Comparison of ENCODE assay signal across 24 mouse cellular contexts in the genomic region with DNA sequence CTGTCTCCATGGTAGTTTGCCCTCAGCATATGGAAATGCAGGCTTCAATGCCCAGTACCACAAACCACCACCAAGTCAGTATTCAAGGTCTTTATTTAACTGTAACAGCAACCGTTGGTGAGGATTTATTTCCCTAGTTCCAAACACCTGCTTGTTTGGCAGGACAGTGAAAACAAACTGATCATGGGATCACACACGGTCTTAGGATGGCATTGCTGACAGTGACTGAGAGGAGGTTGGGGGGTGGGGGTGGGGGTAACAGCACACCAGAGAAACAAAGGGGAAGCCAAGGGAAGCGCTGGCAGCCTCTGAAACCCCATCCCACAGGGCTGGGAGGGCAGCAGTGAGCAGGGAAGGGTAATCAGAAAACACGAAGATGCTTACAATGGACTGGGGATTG. TPM values are rescaled to one million over a fixed set of nuclear protein-coding genes. Genes with fewer than 3 reads are reported as not detected.
DNase-seq lines count a peak whose midpoint lies in the region; ATAC-seq and TF ChIP-seq lines count a peak whose summit lies in the region.
"Had no signal": no experiment of that assay in that cellular context is flagged by ENCODE, and none has a peak within 500 bp of the region (broad histone marks: within the 10 kb centered on the region; RNA-seq: fewer than 3 reads in every experiment).

No protein-coding gene starts in this region.

- peaks cover 43% of the 10 kb centered on the region for H3K36me3 ChIP-seq in hindbrain, embryonic 14.5 days (replicated peaks; ENCODE audit: control insufficient read depth, insufficient read depth)
- H3K36me3 ChIP-seq in hindbrain, embryonic 12.5 days, result peaks cover 33% of the 10 kb centered on the region
- H3K36me3 ChIP-seq in MEL (ENCODE audit: control insufficient read depth in 1 of 2, insufficient read depth in 2 of 2, low read length in 2 of 2), result peaks cover 0 to 6% of the 10 kb centered on the region in 2 experiments; a peak in 2 of 4 replicates
- H3K36me3 ChIP-seq in neural tube, embryonic 15.5 days, result peaks cover 31% of the 10 kb centered on the region
- H3K36me3 ChIP-seq in heart, embryonic 10.5 days, result peaks cover 45% of the 10 kb centered on the region

- H3K4me2 ChIP-seq in hindbrain, embryonic 14.5 days (replicated peaks), result no peak overlapping the region
- H3K4me2 ChIP-seq in hindbrain, embryonic 12.5 days (replicated peaks), result no peak overlapping the region
- H3K4me2 ChIP-seq in neural tube, embryonic 15.5 days, result no peak overlapping the region
- H3K4me2 ChIP-seq: embryonic facial prominence, embryonic 12.5 days; forebrain, embryonic 15.5 days; intestine, embryonic 15.5 days had no signal

- H3K27me3 ChIP-seq in hindbrain, embryonic 14.5 days (ENCODE audit: control insufficient read depth, insufficient read depth, low read length), result no peaks in the 10 kb centered on the region
- peaks cover under 1% of the 10 kb centered on the region; the same call in 1 of the 2 replicates for H3K27me3 ChIP-seq in hindbrain, embryonic 12.5 days
- H3K27me3 ChIP-seq in MEL (ENCODE audit: control insufficient read depth in 1 of 2, insufficient read depth in 2 of 2, low read length in 2 of 2), result no peaks in the 10 kb centered on the region
- H3K27me3 ChIP-seq in neural tube, embryonic 15.5 days (replicated peaks), result no peaks in the 10 kb centered on the region
- H3K27me3 ChIP-seq in heart, embryonic 10.5 days (ENCODE audit: insufficient read depth, poor library complexity, severe bottlenecking), result peaks cover 3% of the 10 kb centered on the region; the same call in 1 of the 2 replicates
- H3K27me3 ChIP-seq: embryonic facial prominence, embryonic 12.5 days; forebrain, embryonic 15.5 days; intestine, embryonic 15.5 days; Patski had no signal

- no peak for TF ChIP-seq CTCF in MEL (IDR thresholded peaks at IDR 0.05 in 2 of 3, conservative IDR thresholded peaks at IDR 0.05 in 1 of 3; ENCODE audit: control insufficient read depth in 1 of 3, insufficient read depth in 1 of 3, low read depth in 2 of 3, low read length in 3 of 3, poor library complexity in 1 of 3, severe bottlenecking in 1 of 3)

- TF ChIP-seq RAD21 in MEL (IDR thresholded peaks at IDR 0.05; ENCODE audit: low read depth, low read length), result no peak

- H3K27ac ChIP-seq in hindbrain, embryonic 14.5 days, result no peak overlapping the region
- H3K27ac ChIP-seq in hindbrain, embryonic 12.5 days, result no peak overlapping the region
- no peak overlapping the region for H3K27ac ChIP-seq in MEL (ENCODE audit: control insufficient read depth, low read depth, low read length)
- 0 out of 2 replicates have a peak overlapping the region, but pooled peaks have one; percentile 18 for H3K27ac ChIP-seq in neural tube, embryonic 15.5 days (replicated peaks)
- H3K27ac ChIP-seq in heart, embryonic 10.5 days, result no peak overlapping the region
- H3K27ac ChIP-seq: embryonic facial prominence, embryonic 12.5 days; forebrain, embryonic 15.5 days; intestine, embryonic 15.5 days had no signal

- H3K4me1 ChIP-seq in hindbrain, embryonic 14.5 days (replicated peaks; ENCODE audit: control insufficient read depth, insufficient read depth, low read length), result no peaks in the 10 kb centered on the region
- H3K4me1 ChIP-seq in hindbrain, embryonic 12.5 days, result peaks cover 13% of the 10 kb centered on the region
- H3K4me1 ChIP-seq in MEL (ENCODE audit: control insufficient read depth in 1 of 2, insufficient read depth in 2 of 2, low read length in 2 of 2), result no peaks in the 10 kb centered on the region
- H3K4me1 ChIP-seq in neural tube, embryonic 15.5 days, result peaks cover 23% of the 10 kb centered on the region
- peaks cover 17% of the 10 kb centered on the region; the same call in 1 of the 2 replicates for H3K4me1 ChIP-seq in heart, embryonic 10.5 days

- TF ChIP-seq POLR2A in MEL (IDR thresholded peaks at IDR 0.05; ENCODE audit: control insufficient read depth in 1 of 2, insufficient read depth in 1 of 2, low read depth in 1 of 2, low read length in 2 of 2, poor library complexity in 1 of 2), result no peak

- no peak for TF ChIP-seq EP300 in MEL (IDR thresholded peaks at IDR 0.05; ENCODE audit: low read depth in 1 of 2, low read length in 2 of 2)

- peak; percentile 3 for DNase-seq in embryo, embryonic 10 days (ENCODE audit: low spot score)
- no peak for DNase-seq in embryo, embryonic 10.5 days (ENCODE audit: low spot score)
- no peak for DNase-seq in hindbrain, embryonic 14.5 days (ENCODE audit: low spot score)
- no peak for DNase-seq in MEL (ENCODE audit: low read depth, low spot score)
- DNase-seq in heart, embryonic 10.5 days (ENCODE audit: low spot score), result no peak
- DNase-seq: adrenal gland, postnatal 25 days; B cell, adult 2 months; cerebellum, adult 2 months; cerebellum, postnatal 10 days; gastrocnemius, postnatal 14 days; heart, adult 11 months; heart, postnatal 10 days; heart, postnatal 4 days had no signal

- H3K79me2 ChIP-seq in MEL (ENCODE audit: control insufficient read depth, insufficient read depth, low read length, poor library complexity), result no peaks in the 10 kb centered on the region

- no peak overlapping the region for H3K4me3 ChIP-seq in hindbrain, embryonic 14.5 days (replicated peaks; ENCODE audit: low read length)
- no peak overlapping the region for H3K4me3 ChIP-seq in hindbrain, embryonic 12.5 days
- no peak overlapping the region for H3K4me3 ChIP-seq in MEL (ENCODE audit: control insufficient read depth in 1 of 2, insufficient read depth in 1 of 2, low read depth in 2 of 2, low read length in 2 of 2)
- no peak overlapping the region for H3K4me3 ChIP-seq in neural tube, embryonic 15.5 days (replicated peaks)
- no peak overlapping the region for H3K4me3 ChIP-seq in heart, embryonic 10.5 days
- H3K4me3 ChIP-seq: embryonic facial prominence, embryonic 12.5 days; forebrain, embryonic 15.5 days; intestine, embryonic 15.5 days had no signal

- no peak overlapping the region for H3K9ac ChIP-seq in hindbrain, embryonic 14.5 days
- no peak overlapping the region for H3K9ac ChIP-seq in hindbrain, embryonic 12.5 days
- H3K9ac ChIP-seq in MEL (ENCODE audit: control insufficient read depth, low read depth, low read length, poor library complexity, severe bottlenecking), result no peak overlapping the region
- H3K9ac ChIP-seq in neural tube, embryonic 15.5 days (replicated peaks), result no peak overlapping the region
- H3K9ac ChIP-seq: embryonic facial prominence, embryonic 12.5 days; forebrain, embryonic 15.5 days; intestine, embryonic 15.5 days had no signal

- no peaks in the 10 kb centered on the region for H3K9me3 ChIP-seq in hindbrain, embryonic 14.5 days (ENCODE audit: control insufficient read depth, low read length)
- no peaks in the 10 kb centered on the region for H3K9me3 ChIP-seq in hindbrain, embryonic 12.5 days (replicated peaks)
- H3K9me3 ChIP-seq in MEL (replicated peaks; ENCODE audit: insufficient read depth, low read length), result no peaks in the 10 kb centered on the region
- H3K9me3 ChIP-seq in neural tube, embryonic 15.5 days (replicated peaks), result no peaks in the 10 kb centered on the region
- no peaks in the 10 kb centered on the region for H3K9me3 ChIP-seq in heart, embryonic 10.5 days
- H3K9me3 ChIP-seq: embryonic facial prominence, embryonic 12.5 days; forebrain, embryonic 15.5 days; G1E; intestine, embryonic 15.5 days had no signal

- peak; percentile 29; the same call in 1 of the 2 replicates for ATAC-seq in hindbrain, embryonic 14.5 days (ENCODE audit: low FRiP score)
- no peak for ATAC-seq in hindbrain, embryonic 12.5 days (ENCODE audit: low FRiP score)
- no peak for ATAC-seq in neural tube, embryonic 15.5 days (ENCODE audit: low FRiP score)
- ATAC-seq: activated CD4-positive, CD25-positive, alpha-beta regulatory T cell, adult 4 months; CD4-positive, CD25-positive, alpha-beta regulatory T cell, adult 4 months; forebrain, embryonic 15.5 days; intestine, embryonic 15.5 days; Patski had no signal

- WGBS in hindbrain, embryonic 14.5 days, result 47% methylated on average over 4 of the region's 4 CpGs
- WGBS in hindbrain, embryonic 12.5 days, result 60% methylated on average over 4 of the region's 4 CpGs
- WGBS in neural tube, embryonic 15.5 days, result 25% methylated on average over 4 of the region's 4 CpGs
- WGBS in heart, embryonic 10.5 days, result 72% methylated on average over 4 of the region's 4 CpGs

RNA-seq across cellular contexts. Expression of a gene that starts 10.6 kb away (rescaled TPM):
- polyA plus RNA-seq in hindbrain, embryonic 14.5 days (2014; fragmentation: Nextera tagmentation; extraction: Ambion mirVana), result 0.13 and 0.29 TPM in 2 replicates
- polyA plus RNA-seq in hindbrain, embryonic 12.5 days (2016; fragmentation: Nextera tagmentation; extraction: Ambion mirVana), result 0.10 TPM in 1 of 2 replicates, not detected in the other
- not detected in 2 replicates for total RNA-seq in MEL (2012; rRNA removed)
- polyA plus RNA-seq in MEL (2012; ENCODE audit: insufficient read depth in 1 of 2, insufficient read length in 2 of 2, low read depth in 1 of 2, low replicate concordance in 2 of 2, missing spikeins in 1 of 2), result not detected
- polyA plus RNA-seq in neural tube, embryonic 15.5 days (2015; fragmentation: Nextera tagmentation; extraction: Ambion mirVana), result 0.14 and 0.23 TPM in 2 replicates
- 0.28 TPM in 1 of 2 replicates, not detected in the other for polyA plus RNA-seq in heart, embryonic 10.5 days (2016; fragmentation: Nextera tagmentation; extraction: Ambion mirVana)
- total RNA-seq: adrenal gland, adult 18-20 months; adrenal gland, postnatal 25 days; G1E had no signal
- polyA plus RNA-seq: activated CD4-positive, CD25-positive, alpha-beta regulatory T cell, adult 4 months; CD4-positive, CD25-positive, alpha-beta regulatory T cell, adult 4 months; forebrain, embryonic 11.5 days; G1E; Patski had no signal

RNA-seq across cellular contexts. Expression of a gene that starts 24.0 kb away (rescaled TPM):
- 37.4 and 38.8 TPM in 2 replicates for polyA plus RNA-seq in hindbrain, embryonic 14.5 days (2014; fragmentation: Nextera tagmentation; extraction: Ambion mirVana)
- 63.2 and 71.0 TPM in 2 replicates for polyA plus RNA-seq in hindbrain, embryonic 12.5 days (2016; fragmentation: Nextera tagmentation; extraction: Ambion mirVana)
- total RNA-seq in MEL (2012; rRNA removed), result 17.0 and 17.1 TPM in 2 replicates
- polyA plus RNA-seq in MEL (2012; ENCODE audit: insufficient read depth in 1 of 2, insufficient read length in 2 of 2, low read depth in 1 of 2, low replicate concordance in 2 of 2, missing spikeins in 1 of 2), result 100 to 1,000 TPM in 1 of 2 experiments, 10 to 100 TPM in 1; 52.9 to 186 TPM
- polyA plus RNA-seq in neural tube, embryonic 15.5 days (2015; fragmentation: Nextera tagmentation; extraction: Ambion mirVana), result 44.1 and 57.0 TPM in 2 replicates
- polyA plus RNA-seq in heart, embryonic 10.5 days (2016; fragmentation: Nextera tagmentation; extraction: Ambion mirVana), result 51.2 and 53.1 TPM in 2 replicates

RNA-seq across cellular contexts. Expression of a gene that starts 45.1 kb away (rescaled TPM):
- 24.5 and 26.7 TPM in 2 replicates for polyA plus RNA-seq in hindbrain, embryonic 14.5 days (2014; fragmentation: Nextera tagmentation; extraction: Ambion mirVana)
- polyA plus RNA-seq in hindbrain, embryonic 12.5 days (2016; fragmentation: Nextera tagmentation; extraction: Ambion mirVana), result 34.5 and 39.3 TPM in 2 replicates
- 2.9 and 3.0 TPM in 2 replicates for total RNA-seq in MEL (2012; rRNA removed)
- 1 to 10 TPM in 1 of 2 experiments, not detected in 1; 6.4 TPM for polyA plus RNA-seq in MEL (2012; ENCODE audit: insufficient read depth in 1 of 2, insufficient read length in 2 of 2, low read depth in 1 of 2, low replicate concordance in 2 of 2, missing spikeins in 1 of 2)
- 24.9 and 27.8 TPM in 2 replicates for polyA plus RNA-seq in neural tube, embryonic 15.5 days (2015; fragmentation: Nextera tagmentation; extraction: Ambion mirVana)
- 34.2 and 40.8 TPM in 2 replicates for polyA plus RNA-seq in heart, embryonic 10.5 days (2016; fragmentation: Nextera tagmentation; extraction: Ambion mirVana)
- total RNA-seq: G1E had no signal
- polyA plus RNA-seq: activated CD4-positive, CD25-positive, alpha-beta regulatory T cell, adult 4 months; CD4-positive, CD25-positive, alpha-beta regulatory T cell, adult 4 months had no signal

RNA-seq across cellular contexts. Expression of a gene that starts 47.2 kb away (rescaled TPM):
- 14.1 and 15.1 TPM in 2 replicates for polyA plus RNA-seq in hindbrain, embryonic 14.5 days (2014; fragmentation: Nextera tagmentation; extraction: Ambion mirVana)
- polyA plus RNA-seq in hindbrain, embryonic 12.5 days (2016; fragmentation: Nextera tagmentation; extraction: Ambion mirVana), result 12.5 and 13.5 TPM in 2 replicates
- total RNA-seq in MEL (2012; rRNA removed), result 7.3 and 7.6 TPM in 2 replicates
- 10 to 100 TPM in 1 of 2 experiments, not detected in 1; 14.7 TPM for polyA plus RNA-seq in MEL (2012; ENCODE audit: insufficient read depth in 1 of 2, insufficient read length in 2 of 2, low read depth in 1 of 2, low replicate concordance in 2 of 2, missing spikeins in 1 of 2)
- polyA plus RNA-seq in neural tube, embryonic 15.5 days (2015; fragmentation: Nextera tagmentation; extraction: Ambion mirVana), result 12.1 and 14.5 TPM in 2 replicates
- polyA plus RNA-seq in heart, embryonic 10.5 days (2016; fragmentation: Nextera tagmentation; extraction: Ambion mirVana), result 10.5 and 14.0 TPM in 2 replicates
